Mouse (Mus musculus) cerebellum, postnatal 14 days (tissue): Measurements from ENCODE around the gene Inhbc.

Source experiments
- DNase-seq, 2 experiments: peaks; one replicate each; pipeline ENCODE4 v3.0.0; 2021; ENCODE audit warnings: mixed read lengths in 2 of 2

Gene Inhbc

DNA sequence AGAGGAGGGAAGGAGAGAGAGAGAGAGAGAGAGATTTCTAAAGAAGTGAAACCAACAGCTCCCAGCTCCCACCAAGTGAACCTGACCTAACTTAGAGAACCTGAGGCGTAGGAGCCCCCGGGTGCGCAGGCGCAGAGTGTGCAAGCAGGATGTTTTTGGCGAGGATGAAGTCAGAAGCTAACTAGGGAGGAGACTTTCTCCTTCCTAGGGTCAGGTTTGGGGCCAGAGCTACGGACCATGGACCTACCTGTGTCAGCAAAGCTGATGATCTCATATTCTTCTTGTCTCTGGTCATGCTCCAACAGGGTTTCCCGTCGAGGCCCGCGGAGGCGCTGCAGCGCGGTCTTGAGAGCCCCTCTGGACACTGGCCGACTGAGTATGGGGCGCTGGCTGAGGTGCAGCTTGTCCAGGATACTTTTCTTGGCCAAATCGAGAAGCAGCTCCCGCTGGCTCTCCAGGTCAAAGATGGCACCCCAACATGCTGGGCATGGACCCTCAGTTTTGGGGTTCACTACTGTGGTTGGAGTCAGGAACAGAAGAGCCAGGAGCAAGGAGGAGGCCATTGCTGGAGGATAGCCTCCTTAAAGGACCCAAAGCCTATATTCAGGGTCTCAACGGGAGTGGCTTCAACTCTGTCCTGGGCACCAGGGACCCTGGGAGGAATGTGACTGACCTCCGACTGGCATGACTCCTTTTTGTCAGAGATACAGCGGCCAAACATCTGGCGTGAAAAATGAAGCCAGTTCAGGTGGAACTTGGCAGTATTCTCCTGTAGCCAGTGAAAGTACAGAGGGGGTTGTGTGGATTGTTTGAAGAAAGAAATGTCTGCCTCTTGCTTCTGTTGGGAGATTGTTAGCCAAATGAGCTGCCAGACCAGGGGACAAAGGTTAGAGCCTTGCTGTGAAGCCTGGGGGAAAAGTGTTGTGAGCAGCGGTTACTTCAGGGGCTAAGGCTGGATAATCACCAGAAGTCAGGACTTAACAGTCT, at the start of gene Inhbc:
Inhbc (minus strand) TSS at position 598 of the 987 bp plus-strand sequence.
- DNase-seq: no peak

DNA sequence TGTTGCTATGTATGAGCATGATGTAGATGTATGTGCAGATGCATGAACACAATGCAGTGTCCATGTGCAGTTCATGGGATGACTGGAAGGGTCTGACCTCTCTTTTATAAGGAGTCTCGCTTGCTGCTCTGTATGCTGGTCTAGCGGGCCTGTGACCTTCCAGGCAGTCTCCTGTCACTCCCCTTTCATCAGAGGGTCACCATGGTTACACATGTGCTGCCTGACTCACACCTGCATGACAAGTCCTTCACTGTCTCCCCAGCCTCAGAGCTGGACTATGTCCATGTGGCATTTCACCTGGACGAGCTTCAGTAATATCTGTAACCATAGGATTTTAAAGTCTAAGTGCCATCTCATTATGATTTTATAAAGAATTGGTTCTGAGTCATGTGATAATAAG, 43.9 kb upstream of the Inhbc start:
- DNase-seq: no peak

DNA sequence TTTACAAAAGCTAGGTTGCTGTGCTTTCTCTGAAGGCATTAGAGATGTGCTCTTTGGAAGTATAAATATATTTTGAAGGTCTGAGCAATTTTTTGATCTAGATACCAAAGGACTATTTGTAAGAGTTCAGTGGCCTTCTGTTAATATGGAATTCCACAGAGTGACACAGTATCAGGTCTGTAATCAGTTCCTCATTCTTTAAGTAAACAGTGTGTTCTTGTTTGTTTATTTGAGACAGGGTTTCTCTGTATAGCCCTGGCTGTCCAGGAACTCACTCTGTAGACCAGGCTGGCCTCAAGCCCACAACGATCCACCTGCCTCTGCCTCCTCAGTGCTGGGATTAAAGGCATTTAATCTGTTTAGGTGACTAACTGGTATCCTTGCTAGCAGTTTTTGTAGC, 43.4 kb upstream of the Inhbc start:
- DNase-seq: no peak

DNA sequence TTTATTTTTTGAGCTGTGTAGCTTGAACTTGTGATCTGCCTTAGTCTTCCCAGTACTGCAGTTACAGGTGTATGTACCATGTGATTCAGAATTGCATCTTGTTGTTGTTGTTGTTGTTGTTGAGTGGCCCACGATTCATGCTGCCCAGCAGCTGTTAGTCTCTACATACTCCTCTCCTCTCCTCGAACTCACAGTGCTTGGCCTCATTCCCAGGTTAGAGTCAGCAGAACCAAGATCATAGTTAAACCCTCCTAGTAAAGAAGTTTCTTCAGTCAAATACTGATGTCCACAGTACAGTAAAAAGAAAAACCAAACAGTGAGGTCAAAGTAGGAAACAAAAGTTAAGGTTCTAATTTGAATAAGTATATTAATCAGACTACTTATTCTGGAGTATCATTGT, 42.5 kb upstream of the Inhbc start:
- no peak for DNase-seq

DNA sequence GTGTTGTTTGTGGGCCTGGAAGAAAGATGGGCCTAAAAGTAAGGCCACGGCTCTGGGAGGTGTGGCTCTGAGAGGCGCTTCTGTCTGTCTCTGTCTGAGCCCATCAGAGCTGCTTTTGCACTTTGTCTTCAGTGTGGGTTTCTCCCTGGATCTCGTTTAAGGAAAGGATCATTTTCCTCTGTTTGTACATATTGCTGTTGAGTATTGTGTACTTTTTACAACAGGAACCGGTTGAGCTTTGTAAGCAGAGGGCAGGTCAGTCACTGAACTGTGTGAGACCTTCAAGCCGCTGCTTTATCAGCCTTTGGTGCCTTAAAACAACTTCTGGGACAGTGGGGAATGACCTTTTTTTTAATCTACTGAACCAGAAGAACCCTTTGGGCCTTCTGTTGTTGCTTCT, 41.9 kb upstream of the Inhbc start:
- DNase-seq: no peak

DNA sequence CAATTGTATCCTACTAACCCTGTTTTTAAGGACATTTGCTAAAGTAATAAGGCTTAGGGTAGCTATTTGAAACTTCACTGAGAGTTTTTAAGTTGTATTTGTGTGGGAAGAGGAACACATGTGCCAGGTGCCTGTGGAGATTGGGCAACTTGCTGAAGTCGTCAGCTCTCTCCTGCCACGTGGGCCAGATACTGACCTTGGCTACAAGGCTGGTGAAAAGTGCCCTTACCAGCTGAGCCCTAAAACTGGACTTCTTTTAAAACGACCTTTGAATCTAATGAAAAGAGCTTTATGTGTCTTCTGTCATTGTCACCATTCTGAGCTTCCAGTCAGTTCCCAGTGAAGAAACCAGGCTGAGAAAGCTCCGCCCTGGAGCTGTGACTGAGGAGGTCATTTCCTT, 37.2 kb upstream of the Inhbc start:
- DNase-seq: peak; percentile 15 to 16

DNA sequence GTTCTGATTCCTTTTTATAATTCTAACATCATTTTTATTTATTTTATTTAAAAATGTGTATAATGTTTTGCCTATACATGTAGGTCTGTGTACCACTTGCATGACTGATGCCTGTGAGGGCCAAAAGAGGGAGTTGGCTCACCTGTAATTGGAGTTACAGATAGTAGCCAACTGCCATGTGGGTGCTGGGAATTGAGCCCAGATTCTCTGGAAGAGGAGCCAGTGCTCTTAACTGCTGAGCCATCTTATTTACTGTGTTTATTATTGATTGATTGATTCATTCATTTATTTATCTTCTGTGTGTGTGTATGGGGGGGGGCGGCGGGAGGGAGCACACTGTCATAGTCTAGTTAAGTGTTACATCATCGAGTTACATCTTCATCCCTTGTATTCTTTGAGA, 34.5 kb upstream of the Inhbc start:
- peak; percentile 21 to 25 for DNase-seq

DNA sequence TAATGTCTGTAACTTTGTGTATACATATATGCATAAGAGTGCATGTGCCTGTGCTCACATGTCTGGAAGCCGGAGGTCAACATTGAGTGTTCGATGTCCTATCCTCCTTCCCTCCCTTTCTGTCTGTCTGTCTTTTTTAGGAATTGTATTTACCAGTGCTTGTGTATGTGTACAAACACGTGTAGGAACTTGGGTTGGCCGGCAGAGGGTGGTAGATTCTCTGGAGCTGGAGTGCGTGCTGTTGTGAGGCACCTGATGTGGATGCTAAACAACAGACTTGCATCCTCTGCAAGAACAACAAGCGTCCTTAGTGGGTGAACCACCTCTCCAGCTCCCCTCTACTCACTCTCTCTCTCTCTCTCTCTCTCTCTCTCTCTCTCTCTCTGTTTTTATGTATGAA, 21.5 kb upstream of the Inhbc start:
- DNase-seq: no peak

DNA sequence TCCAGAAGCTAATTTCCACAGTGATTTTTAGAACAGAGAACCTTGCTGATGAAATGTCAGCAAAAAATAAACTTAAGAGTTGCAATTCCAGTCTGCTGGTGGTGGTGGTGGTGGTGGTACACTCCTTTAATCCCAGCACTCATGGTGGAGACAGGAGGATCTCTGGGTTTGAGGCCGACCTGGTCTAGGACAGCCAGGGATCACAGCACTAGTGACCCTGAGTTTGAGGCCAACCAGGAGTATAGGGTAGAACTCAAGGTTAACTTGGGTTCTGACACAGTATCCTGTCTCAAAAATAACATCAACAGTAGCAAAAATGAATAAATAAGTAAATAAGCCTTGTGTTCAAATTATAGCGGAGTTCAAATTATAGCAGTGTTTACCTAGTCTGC, 11.5 kb upstream of the Inhbc start:
- no peak for DNase-seq

DNA sequence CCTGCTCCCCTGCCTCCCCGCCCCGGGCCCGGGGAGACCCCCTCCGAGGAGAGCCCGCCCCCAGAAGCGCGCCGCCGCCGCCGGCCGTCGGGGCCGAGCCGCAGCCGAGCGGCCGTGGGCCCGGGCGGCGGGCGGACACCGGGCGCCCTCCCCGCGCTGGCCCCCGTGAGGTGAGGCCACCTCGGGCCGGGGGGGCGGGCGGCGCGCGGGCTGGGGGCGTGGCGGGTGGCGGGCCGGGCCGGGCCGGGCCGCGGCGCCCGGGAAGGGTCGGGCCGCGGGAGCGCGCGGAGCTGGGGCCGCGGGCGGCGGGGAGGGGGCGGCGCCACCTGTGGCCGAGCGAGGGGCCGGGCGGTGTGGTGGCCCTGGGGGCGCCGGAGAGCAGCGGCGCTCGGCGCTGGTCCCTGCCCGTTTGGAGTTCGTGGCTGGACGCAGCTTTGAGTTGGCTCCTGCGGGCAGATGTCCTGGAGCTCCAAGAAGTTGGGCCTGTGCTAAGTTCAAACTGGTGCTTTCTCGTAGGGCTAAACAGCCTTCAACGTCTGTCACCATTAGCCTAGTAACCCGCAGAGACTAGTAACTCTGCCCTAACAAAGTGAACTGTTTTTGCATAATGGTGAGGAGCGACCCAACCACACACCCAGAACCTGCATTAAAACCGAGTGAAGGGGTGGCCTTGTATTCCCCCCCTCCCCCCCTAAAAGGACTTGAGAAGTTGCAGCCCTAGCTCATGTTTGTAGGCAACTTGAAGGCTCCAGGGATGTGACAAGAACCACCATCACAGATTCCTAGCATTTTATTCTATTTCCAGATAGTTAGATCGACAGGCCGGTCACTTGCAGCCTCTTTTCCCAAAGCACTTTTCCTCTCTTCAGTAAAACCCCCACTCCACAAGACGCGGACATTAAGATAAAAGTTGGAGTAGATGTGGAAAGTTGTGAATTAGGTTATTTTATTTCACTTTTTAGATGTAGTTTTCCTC, 10.8 kb upstream of the Inhbc start:
- peak; percentile 61 to 64 for DNase-seq

DNA sequence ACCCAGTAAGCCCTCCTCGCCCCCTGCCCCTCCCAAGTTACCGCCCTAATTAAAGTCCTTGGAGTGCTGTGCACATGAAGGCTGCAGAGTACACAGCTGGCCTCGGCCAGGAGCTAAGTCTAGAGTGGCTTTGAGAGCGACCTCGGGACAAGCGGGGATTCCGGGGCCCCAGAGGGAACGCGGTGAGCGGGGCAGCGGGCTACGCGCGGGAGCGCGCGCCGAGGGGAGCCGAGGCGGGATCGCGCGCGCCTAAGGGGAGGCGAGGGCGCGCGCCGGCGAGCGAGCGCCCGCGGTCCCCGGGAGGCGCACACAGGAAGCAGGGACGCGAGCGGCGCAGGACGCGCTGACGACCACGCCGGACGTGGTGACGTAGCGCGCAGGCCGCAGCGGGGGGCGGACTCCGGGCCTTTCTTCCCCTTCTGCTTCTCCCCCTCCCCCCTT, 10.0 kb upstream of the Inhbc start, which contains the start of gene R3hdm2:
R3hdm2 (plus strand) TSS at position 77 of the 441 bp plus-strand sequence.
- peak; percentile 98 for DNase-seq

DNA sequence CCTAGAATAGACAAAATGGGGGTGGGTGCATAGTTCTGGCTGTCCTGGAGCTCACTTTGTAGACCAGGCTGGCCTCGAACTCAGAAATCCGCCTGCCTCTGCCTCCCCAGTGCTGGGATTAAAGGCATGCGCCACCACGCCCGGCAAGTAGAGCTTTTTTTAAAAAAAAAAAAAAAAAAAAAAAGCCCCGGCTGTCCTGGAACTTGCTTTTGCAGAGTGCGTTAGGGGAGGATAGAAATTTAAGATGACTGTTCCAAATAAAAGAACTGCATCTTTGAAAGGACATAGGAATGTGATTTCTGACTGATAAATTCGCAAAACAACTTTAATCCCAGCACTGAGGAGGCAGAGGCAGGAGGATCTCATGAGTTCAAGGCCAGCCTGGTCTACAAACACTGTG, 9.4 kb upstream of the Inhbc start:
- no peak for DNase-seq

DNA sequence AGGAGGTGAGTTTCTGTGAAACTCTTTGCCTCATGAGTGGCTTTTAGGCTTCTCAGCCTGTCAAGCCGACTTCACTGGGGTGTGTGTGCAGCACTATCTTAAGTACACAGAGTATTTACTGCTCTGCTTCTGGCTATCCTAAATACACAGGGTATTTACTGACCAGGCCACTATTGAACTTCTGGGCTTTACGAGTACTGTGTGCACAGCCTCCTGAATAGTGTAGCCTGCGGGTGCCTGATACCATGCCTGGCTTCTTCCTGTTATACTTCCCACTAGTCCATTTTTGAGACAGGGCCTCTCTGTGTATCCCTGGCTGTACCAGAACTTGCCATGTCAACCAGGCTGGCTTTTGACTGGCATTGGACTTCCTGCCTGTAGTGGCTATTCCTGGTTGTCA, 7.5 kb upstream of the Inhbc start:
- DNase-seq: no peak

DNA sequence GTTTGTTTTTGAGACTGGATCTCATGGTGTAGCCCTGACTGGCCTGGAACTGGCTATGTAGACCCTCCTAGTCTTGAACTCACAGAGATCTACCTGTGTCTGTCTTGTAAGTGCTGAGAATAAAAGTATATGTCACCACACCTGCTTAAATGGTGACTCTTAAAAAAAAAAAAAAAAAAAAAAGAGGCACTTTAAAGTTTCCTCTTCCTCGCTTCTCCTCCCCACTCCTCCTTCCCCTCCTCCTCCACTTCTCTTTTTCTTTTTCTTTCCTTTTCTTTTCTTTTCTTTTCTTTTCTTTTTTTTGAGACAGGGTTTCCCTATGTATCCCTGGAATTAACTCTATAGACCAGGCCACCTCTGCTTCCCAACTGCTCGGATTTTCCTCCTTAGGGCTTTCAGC, 792 bp upstream of the Inhbc start:
- no peak for DNase-seq

DNA sequence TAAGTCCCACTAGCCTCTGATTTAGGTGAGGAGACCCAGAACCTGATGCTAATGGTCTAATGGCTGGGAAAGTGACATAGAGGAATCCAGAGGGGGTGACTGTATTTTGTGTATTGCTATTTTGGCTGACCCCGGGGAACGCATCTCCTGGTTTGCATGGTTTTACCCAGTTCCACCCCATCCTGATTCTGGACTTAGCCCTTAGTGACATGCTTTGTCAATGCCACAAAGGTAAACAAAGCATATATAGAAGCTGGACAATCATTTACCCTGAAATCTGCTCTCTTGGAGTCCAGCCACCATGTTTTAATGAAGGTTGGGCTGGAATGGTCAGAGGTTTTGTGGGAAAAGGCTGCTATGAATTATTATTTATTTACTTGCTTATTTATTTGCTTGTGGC, 2.0 kb downstream of the Inhbc start:
- DNase-seq: no peak

DNA sequence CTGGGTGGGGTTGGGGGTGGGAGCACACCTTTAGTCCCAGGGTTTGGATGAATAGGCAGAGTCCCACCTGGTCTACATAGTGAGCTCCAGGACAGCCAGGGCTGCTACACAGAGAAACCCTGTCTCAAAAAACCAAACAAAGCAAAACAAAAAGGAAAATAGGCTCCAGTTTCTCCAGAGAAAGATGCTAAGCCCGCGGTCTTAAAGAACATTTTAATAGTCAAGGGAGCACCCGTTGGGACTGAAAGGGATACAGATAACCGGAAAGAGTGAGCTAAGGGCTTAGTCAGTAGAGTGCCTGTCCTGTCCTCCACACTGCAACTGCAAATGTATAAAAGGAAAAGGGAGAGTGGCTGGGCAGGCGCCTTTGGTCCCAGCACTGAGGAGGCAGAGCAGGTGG, 3.1 kb downstream of the Inhbc start:
- DNase-seq: no peak

DNA sequence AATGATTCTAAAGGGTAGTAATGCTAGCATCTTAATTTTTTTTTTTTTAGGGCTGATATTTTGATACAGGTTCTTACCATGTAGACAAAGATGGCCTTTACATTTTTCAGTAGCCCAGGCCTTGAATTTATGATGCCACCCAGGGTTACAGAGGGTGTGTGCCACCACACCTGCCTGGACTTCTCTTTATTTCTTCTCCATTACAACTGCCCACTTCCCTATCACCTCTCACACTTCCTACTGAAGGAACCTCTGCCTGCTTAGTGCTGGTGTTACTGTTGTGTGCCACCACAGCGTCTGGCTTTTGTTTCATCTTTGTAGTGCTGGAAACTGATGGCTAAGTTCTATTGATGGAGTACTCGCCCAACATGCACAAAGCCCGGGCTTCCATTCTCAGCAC, 9.5 kb downstream of the Inhbc start:
- no peak for DNase-seq

DNA sequence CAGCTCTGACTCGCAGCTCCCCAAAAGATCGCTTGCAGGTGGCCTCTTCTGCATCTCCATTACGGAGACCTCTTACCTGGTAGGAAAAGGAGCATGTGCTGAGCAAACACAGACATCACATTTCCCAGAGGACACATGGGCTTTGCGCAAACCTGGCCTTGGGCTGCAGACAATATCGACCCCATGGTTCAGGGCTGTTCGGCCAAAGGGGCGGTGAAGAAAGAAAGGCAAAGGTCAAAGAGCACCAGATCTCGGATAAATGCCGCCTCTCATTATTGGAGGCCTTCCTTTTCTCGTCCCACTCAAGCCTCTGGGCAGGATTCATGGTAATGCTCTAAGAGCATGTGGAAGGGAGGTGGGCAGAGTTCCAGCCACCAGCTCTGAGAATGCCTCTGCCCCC, 14.9 kb downstream of the Inhbc start:
- no peak for DNase-seq

DNA sequence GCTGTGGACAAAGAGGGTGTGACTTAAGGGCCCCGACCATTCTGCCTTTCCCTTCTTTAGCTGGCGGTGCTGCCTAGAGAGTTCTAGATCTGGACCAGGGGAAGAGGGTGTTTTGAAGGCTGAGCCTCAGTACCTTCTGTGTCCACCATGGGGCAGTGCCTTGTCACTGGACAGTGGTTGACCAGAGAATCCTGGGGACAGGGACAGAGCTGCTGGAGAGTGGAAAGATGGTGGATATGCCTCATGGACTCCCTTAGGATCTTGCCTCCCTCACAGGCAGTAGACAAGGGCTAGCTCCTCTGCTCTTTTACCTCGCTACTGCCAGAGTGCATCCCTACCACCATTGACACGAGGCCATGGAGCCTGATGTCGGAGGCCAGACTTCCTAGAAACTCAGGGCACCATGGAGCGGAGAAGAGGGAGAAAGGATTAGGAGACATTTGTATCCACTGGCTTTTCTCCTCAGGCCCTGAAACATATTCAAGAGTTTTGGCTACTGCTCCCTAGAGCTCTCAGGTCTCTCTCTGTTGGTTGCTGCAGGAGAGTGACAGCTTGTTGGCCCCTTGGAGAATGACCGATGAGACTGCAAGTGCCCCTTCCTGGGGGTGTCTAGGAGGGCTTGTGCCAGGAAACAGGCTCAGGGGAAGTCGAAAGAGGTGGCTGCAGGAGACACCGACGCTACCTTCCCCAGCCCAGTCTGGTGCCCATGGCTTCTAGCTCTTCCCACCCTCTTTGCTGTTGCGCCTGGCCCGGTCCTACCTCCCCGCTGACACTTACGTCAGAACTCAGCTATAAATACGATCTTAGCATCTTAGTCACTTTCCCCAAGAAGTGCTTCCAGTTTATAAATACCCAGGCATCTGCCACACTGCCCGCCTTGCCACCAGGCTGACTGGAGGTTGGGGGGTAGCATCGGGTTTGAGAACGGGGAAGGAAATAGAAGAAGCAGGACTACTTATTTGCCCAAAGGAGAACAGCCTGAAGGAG, 16.0 kb downstream of the Inhbc start, which contains the start of gene Inhbe:
Inhbe (minus strand) TSS at position 503 of the 987 bp plus-strand sequence.
- DNase-seq: peak; percentile 37 to 63

DNA sequence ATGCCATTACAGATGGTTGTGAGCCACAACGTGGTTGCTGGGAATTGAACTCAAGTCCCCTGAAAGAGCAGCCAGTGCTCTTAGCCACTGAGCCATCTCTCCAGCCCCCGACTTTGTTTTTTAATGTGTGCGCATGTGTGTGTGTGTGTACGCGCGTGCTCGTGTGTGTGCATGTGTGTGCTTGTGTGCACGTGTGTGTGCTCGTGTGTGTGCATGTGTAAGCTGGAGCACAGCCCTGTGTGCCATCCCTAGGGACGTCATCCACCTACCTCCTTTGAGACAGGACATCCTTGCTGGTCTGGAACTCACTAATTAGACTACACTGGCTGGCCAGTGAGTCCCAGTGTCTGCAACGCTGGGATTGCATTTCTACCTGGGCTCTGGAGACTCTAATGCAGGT, 17.5 kb downstream of the Inhbc start:
- no peak for DNase-seq

DNA sequence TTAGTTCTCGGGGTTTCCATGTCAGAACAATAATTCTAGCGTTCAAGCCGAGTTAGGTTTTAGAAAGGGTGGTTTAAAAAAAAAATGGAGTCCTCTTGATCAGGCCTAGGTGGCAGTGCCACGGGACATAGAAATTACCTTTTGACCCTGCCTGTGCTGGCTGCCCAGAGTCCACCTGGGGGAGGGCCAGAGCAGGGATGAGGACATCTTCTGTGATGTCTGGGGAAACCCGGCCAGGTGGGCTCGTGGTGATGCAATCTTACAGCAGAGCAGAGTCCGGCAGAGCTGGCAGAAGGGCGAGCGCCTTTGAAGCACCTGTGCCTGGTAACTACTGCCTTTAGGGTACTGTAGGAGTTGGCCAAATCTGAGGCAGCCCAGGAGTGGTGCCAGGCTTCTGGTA, 18.0 kb downstream of the Inhbc start:
- DNase-seq: no peak

DNA sequence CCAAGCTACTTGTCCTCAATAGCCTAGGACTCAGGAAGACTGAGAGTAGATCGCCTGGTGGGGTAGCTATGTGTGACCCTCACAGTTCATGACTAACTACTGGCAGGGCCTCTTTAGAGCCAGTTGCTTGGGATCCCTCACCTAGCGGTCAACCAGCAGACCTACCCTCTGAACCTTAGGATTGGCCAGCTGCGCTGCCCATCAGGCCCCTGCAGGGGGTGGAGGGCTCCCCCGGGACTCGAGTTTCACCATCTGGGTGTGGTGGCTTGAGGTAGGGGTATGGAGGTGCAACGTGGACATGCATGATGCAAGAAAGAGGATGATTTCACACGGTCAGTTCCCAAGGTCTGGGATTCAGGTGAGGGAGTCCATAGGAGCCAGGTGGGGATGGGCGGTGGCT, 18.5 kb downstream of the Inhbc start:
- DNase-seq: no peak
